Mouse (Mus musculus) liver, embryonic 12.5 days (tissue): ENCODE measurements at regions not wholly inside any gene's neighbourhood (a gene's known extent, or its start where the extent isn't known, plus 50 kb on each side); places are given as distances from the start of the nearest gene placed in this dataset.
"Not testable (repeated sequence)": the region's sequence is repeated elsewhere in the genome, so short reads cannot be mapped to it uniquely, and the experiment has no call there.

Source experiments
- ATAC-seq: fragments of 200-750 bp; cut with Nextera tagmentation; 2 replicates; pipeline ENCODE4 v1.8.0; 2017; ENCODE audit warnings: moderate number of reproducible peaks, mild to moderate bottlenecking, moderate library complexity
- H3K27ac ChIP-seq: fragments of 300-500 bp; sonication (generic); 2 replicates; pipeline ENCODE4 v1.5.1; 2016; ENCODE audit warnings: mild to moderate bottlenecking
- H3K27me3 ChIP-seq: fragments of 300-500 bp; sonication (generic); replicated peaks from 2 replicates; pipeline ENCODE4 v1.6.1; 2016; ENCODE audit warnings: mild to moderate bottlenecking, moderate library complexity
- H3K36me3 ChIP-seq: fragments of 300-500 bp; sonication (generic); 2 replicates; pipeline ENCODE4 v1.6.1; 2016; ENCODE audit warnings: mild to moderate bottlenecking, moderate library complexity
- H3K4me1 ChIP-seq: fragments of 300-500 bp; sonication (generic); 2 replicates; pipeline ENCODE4 v1.6.1; 2016
- H3K4me2 ChIP-seq: fragments of 300-500 bp; sonication (generic); 2 replicates; pipeline ENCODE4 v1.6.1; 2016; ENCODE audit warnings: mild to moderate bottlenecking, moderate library complexity
- H3K4me3 ChIP-seq: fragments of 300-500 bp; sonication (generic); 2 replicates; pipeline ENCODE4 v1.5.1; 2016; ENCODE audit warnings: mild to moderate bottlenecking, moderate library complexity
- H3K9ac ChIP-seq: fragments of 300-500 bp; sonication (generic); 2 replicates; pipeline ENCODE4 v1.6.1; 2016; ENCODE audit warnings: mild to moderate bottlenecking, moderate library complexity
- H3K9me3 ChIP-seq: fragments of 300-500 bp; sonication (generic); replicated peaks from 2 replicates; pipeline ENCODE4 v1.6.1; 2016; ENCODE audit warnings: mild to moderate bottlenecking, moderate library complexity
- WGBS: fragments of 180-500 bp; shearing (Covaris S2); methylation state at CpG from one replicate; pipeline ENCODE4 v1.1.7; 2016; ENCODE audit not compliant: insufficient replicate concordance; 5-methylcytosine and 5-hydroxymethylcytosine counted together

DNA sequence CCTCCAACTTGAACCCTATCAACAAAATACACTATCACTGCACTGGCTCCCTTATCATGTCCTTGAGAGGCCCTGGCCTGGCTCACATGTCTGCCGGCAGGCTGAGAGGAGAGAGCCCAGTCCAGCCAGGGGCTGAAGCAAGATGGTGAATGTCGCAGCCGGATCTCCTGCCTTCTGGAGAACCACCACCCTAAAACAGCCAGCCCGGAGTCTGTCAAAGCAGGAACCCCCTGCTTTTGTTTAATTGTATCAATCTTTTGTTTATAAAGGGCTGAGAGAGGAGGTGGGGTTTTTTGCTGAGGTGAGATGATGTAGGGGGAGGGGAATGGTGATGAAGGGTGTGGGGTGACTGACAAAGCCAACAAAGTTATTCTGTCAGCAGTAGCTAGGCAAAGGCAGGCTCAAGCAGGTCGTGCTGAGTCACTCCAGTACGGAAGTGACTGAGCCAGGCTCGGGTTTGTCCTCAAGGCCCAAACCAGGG lies 269.2 kb downstream of the Gxylt1 start:
- Histone ChIP-seq H3K36me3 (no peaks in the 10 kb centered on the region), H3K9me3 (no peaks in the 10 kb centered on the region), H3K27me3 (no peaks in the 10 kb centered on the region), H3K4me1 (peaks cover 42% of the 10 kb centered on the region), H3K4me3 (no peak overlapping the region), H3K27ac (0 out of 2 replicates have a peak overlapping the region, but pooled peaks have one; percentile 20), H3K9ac (no peak overlapping the region), H3K4me2 (no peak overlapping the region)
- WGBS: 26% methylated on average over 7 of the region's 7 CpGs
- peak; percentile 35; the same call in 1 of the 2 replicates for ATAC-seq

DNA sequence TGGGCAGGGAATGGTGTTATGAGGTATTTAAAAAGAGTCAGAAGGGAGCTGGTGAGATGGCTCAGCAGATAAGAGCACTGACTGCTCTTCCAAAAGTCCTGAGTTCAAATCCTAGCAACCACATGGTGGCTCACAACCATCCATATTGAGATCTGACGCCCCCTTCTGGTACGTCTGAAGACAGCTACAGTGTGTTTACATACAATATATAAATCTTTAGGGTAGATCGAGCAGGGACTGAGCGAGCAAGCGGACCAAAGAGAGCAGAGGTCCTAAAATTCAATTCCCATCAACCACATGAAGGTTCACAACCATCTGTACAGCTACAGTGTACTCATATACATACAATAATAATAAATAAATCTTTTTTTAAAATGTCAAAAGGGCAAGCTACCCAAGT lies 269.8 kb downstream of the Gxylt1 start:
- not testable (repeated sequence) for H3K4me2 ChIP-seq, ATAC-seq, H3K9me3 ChIP-seq, H3K9ac ChIP-seq, H3K27ac ChIP-seq, H3K27me3 ChIP-seq, H3K36me3 ChIP-seq, H3K4me3 ChIP-seq
- WGBS: 63% methylated on average over 5 of the region's 5 CpGs
- H3K4me1 ChIP-seq: peaks cover 42% of the 10 kb centered on the region

DNA sequence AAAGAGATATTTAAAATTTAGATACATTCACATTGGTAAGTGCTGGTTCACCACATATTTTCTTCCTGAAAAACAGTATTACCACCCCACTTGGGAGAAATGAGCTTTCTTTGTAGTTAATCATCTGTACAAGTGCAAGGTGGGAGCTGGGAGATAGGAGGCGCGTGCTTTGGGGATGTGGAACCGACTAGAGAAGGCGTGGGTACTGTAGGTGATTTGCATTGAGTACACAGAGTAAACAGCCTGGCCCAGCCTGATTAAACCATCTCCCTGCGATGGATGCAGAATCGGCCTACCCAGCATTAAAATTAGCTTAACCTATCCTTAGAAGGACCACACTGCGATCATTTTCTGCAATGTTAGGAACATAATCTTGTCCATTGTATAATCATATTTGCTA lies 270.4 kb downstream of the Gxylt1 start:
- no peak overlapping the region for H3K27ac ChIP-seq
- ATAC-seq: peak; percentile 67; the same call in 1 of the 2 replicates
- WGBS: 42% methylated on average over 7 of the region's 7 CpGs

DNA sequence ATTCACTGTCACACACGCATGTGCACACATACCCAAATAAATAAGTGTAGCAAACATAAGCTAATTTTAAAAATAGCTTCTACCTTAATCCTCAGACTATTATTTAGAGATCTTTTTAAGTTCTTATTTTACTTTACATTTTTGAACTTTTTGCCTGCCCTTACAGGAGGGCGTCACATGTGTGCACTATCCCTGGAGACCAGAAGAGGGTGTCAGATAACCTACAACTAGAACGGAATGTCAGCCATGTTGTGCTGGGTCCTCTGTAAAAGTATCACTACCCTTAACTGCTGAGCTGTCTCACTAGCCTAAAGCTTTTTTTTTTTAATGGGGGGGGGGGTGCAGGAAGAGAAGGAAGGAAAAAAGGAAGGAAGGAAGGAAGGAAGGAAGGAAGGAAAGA lies 271.7 kb downstream of the Gxylt1 start:
- H3K36me3 ChIP-seq: no peaks in the 10 kb centered on the region
- H3K9me3 ChIP-seq: no peaks in the 10 kb centered on the region
- no peak overlapping the region for H3K27ac ChIP-seq
- H3K27me3 ChIP-seq: no peaks in the 10 kb centered on the region
- WGBS: 72% methylated on average over 3 of the region's 3 CpGs
- no peak overlapping the region for H3K4me2 ChIP-seq
- H3K4me3 ChIP-seq: no peak overlapping the region
- H3K9ac ChIP-seq: no peak overlapping the region
- ATAC-seq: no peak
- H3K4me1 ChIP-seq: peaks cover 44% of the 10 kb centered on the region

More for the DNA sequence above, 270.4 kb downstream of the Gxylt1 start:
- no peaks in the 10 kb centered on the region for H3K9me3 ChIP-seq
- H3K4me1 ChIP-seq: peaks cover 42% of the 10 kb centered on the region
- H3K27me3 ChIP-seq: no peaks in the 10 kb centered on the region
- no peak overlapping the region for H3K9ac ChIP-seq
- H3K36me3 ChIP-seq: no peaks in the 10 kb centered on the region
- no peak overlapping the region for H3K4me2 ChIP-seq
- no peak overlapping the region for H3K4me3 ChIP-seq

DNA sequence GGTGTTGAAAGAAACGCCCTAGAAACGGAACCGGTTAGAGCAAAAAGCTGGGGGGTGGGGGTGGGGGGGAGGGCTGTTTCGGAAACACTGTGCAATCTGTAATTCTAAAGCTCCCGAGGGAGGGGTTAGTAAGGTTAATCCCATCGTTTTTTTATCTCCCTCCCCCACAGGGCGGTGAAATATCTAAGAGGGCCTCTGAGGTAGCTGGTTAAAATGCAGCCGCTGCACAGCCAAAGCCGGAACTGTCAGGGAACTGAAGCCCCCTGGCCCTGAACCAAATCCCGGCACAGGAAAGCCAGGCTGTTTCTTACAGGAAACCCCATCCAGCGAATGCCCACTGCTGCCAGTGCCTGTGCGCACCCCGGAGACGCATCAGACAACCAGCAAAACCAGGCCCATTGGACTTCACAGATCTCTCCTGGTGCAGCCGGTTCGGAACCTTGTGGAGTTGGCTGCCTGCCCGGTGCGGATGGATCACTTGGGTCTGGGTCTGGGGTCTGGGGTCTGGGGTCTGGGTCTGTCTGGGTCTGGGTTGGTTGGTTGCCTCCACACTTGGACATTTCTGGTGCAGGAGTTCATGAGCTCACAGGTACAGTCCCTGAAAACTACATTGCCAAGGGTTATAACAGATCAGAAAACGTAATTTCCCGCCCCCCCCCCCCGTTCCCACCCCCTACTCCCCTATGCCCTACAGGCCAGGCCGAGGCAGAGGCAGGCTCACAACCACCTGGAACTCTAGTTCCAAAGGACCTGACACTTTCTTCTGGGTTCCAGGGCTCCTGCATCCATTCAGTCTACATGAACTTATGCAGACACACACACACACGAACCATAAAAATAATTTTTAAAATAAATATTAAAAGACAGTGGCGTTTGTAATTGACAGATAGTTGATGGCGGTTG lies 272.7 kb downstream of the Gxylt1 start:
- H3K4me3 ChIP-seq: peak overlapping the region; percentile 38
- H3K4me2 ChIP-seq: peak overlapping the region; percentile 70
- peak overlapping the region; percentile 17; the same call in 1 of the 2 replicates for H3K9ac ChIP-seq
- H3K4me1 ChIP-seq: peaks cover 52% of the 10 kb centered on the region
- H3K36me3 ChIP-seq: no peaks in the 10 kb centered on the region
- no peak overlapping the region for H3K27ac ChIP-seq
- ATAC-seq: peak; percentile 49
- H3K9me3 ChIP-seq: no peaks in the 10 kb centered on the region
- H3K27me3 ChIP-seq: no peaks in the 10 kb centered on the region
- 16% methylated on average over 25 of the region's 25 CpGs for WGBS

DNA sequence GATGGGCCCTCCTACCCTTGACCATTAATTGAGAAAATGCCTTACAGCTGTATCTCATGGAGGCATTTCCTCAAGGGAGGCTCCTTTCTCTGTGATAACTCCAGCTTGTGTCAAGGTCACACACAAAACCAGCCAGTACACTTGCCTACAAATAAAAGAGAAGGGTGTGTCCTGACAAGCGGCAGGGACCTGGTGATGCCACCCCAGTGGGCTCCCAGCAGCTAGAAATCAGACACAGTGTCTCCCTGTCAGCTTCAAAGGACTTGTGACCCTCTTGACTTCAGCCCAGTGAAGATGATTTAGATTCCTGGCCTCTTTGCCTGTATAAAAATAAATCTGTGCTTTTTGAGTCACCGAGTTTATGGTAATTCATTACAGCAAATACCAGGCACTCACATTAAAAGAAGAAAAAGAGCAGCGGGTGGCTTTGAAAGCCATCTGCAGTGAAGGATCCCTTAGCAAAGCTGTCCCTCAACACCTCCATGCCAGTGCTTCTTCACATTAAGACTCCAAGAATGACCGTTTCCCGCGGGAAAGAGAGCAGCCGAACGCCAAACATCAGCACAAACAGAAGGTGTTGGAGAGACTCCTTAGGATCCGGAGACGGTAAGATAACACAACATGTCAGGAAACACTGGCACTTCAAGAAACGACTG lies 273.5 kb downstream of the Gxylt1 start:
- WGBS: 6% methylated on average over 11 of the region's 11 CpGs
- Histone ChIP-seq H3K4me3 (peak overlapping the region; percentile 38; the same call in 1 of the 2 replicates), H3K36me3 (no peaks in the 10 kb centered on the region), H3K9me3 (no peaks in the 10 kb centered on the region), H3K27ac (no peak overlapping the region), H3K27me3 (no peaks in the 10 kb centered on the region), H3K4me2 (peak overlapping the region; percentile 70), H3K9ac (no peak overlapping the region; the same call in 1 of the 2 replicates), H3K4me1 (peaks cover 53% of the 10 kb centered on the region)
- 0 out of 2 replicates have a peak, but pooled peaks have one; percentile 2 for ATAC-seq

DNA sequence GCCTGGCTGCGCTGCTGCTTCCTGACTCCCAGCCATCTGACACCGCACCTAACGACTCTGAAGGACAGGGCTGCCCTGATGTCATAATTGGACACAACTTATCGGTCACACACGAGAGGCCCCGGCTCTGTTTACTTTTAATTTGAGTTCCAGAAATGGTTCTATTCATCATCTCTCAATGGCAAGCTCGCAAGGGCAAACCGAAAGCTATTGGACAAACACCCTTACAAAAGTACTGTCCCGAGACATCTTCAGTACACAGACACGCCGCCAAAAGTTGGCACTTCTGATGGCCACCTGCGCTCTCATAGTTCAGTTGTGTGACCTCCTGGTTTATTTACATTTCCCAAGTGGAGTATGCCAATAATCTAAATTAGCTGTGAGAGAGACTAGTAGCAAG lies 274.9 kb downstream of the Gxylt1 start:
- Histone ChIP-seq H3K4me1 (peaks cover 41% of the 10 kb centered on the region), H3K9ac (no peak overlapping the region), H3K9me3 (no peaks in the 10 kb centered on the region), H3K4me3 (no peak overlapping the region), H3K27ac (no peak overlapping the region), H3K4me2 (no peak overlapping the region), H3K27me3 (no peaks in the 10 kb centered on the region), H3K36me3 (no peaks in the 10 kb centered on the region)
- ATAC-seq: no peak
- WGBS: 79% methylated on average over 12 of the region's 12 CpGs

DNA sequence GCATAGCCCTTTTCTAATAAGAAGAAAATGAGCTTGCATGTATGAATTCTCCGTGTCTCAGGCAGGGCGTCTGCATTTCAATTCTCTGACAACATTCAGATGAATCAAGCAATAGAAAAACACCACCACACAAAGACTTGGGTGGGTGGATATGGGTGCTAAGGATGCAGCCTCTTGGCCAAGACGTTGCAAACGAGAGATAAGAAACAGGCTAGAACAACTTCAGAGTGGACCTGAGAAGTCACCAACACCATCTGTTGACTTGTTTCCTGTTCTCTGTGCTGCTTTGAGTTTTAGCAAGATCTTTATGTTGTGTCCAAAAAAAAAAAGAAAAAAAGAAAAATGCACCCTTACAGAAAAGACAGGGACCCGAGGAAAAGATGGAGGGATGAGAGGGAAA lies 277.0 kb downstream of the Gxylt1 start:
- Histone ChIP-seq H3K4me1 (peaks cover 27% of the 10 kb centered on the region), H3K27me3 (no peaks in the 10 kb centered on the region), H3K9me3 (no peaks in the 10 kb centered on the region), H3K36me3 (no peaks in the 10 kb centered on the region), H3K4me2 (peak overlapping the region; percentile 4; the same call in 1 of the 2 replicates), H3K4me3 (no peak overlapping the region), H3K27ac (no peak overlapping the region), H3K9ac (no peak overlapping the region)
- WGBS: 11% methylated on average over 5 of the region's 5 CpGs
- ATAC-seq: peak; percentile 53; the same call in 1 of the 2 replicates

DNA sequence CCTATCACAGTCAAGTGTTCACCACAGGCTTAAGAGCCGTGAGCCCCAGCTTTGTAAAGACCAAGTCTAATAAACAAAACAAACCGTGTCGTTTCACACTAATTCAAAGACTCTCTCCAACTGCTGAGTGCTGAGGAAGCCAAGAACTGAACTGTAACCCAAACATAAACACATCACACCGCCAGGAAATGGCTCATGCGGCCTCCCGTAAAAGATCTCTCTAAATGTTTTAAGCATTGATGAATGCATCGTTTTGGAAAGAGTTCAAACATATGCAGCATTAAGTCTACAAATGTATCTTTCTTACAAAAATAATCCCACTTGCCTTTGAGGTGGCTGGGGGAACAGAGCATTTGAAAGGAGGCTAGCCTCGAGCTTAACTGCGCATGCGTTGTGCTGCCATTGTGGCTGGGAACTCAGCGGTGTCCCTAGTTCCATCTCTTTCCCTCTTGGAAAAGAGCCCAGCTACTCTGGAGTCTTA lies 280.7 kb downstream of the Gxylt1 start:
- H3K4me1 ChIP-seq: peaks cover 11% of the 10 kb centered on the region; the same call in 1 of the 2 replicates
- H3K27me3 ChIP-seq: no peaks in the 10 kb centered on the region
- no peak overlapping the region for H3K4me2 ChIP-seq
- H3K9ac ChIP-seq: no peak overlapping the region
- no peak for ATAC-seq
- no peaks in the 10 kb centered on the region for H3K36me3 ChIP-seq
- 69% methylated on average over 11 of the region's 11 CpGs for WGBS
- no peak overlapping the region for H3K27ac ChIP-seq
- H3K9me3 ChIP-seq: no peaks in the 10 kb centered on the region
- no peak overlapping the region for H3K4me3 ChIP-seq

DNA sequence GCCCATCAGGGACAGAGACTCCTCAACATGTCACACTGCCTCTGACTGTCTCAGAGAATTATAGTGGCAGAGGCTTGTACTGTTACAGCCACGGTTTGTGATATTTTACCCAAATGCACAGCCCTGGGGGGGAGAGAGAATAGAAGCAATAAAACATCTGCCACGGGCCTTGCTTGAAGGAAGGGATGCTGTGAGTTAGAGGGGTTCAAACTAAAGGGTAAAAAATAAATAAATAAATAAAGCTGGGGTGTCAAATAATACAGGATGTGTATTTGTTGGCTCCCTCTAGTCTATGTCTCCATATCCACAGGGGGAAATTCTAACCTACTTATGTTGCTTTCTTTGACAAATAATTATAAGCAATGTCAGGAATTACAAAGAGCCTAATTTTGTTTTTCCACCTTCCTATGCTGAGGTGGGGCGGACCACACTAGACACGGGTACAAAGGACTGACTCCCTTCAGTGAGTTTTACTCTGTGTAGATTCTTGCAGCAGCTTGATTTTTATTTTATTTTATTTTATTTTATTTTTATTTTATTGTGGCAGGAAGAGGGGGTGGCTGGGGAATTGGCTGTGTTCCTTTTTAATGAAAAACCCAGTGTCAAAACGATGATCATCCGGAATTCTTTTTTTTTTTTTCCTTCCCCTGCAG lies 281.3 kb downstream of the Gxylt1 start:
- Histone ChIP-seq H3K4me1 (peaks cover 11% of the 10 kb centered on the region; the same call in 1 of the 2 replicates), H3K27ac (no peak overlapping the region), H3K9ac (no peak overlapping the region), H3K4me2 (no peak overlapping the region), H3K9me3 (no peaks in the 10 kb centered on the region), H3K27me3 (no peaks in the 10 kb centered on the region), H3K36me3 (no peaks in the 10 kb centered on the region), H3K4me3 (no peak overlapping the region)
- WGBS: 76% methylated on average over 6 of the region's 6 CpGs
- ATAC-seq: no peak

DNA sequence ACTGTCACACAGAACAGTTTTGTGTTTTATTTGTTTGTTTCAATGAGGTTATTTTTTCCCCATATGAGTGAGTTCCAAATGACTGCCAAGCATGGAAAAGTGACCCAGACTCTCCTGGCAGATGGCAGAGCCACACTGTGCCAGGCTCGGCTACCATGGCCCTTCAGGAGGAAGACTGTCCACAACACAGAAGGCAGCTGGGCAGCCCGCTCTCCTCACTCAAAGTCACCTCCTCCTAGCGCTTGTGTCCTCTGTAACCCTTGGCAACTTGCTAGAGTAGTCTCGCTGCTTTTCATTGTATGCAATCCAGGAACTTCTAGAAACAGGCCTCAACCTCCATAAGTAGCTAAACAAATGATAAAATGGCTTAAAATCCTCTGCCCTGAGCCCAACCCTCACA lies 299.2 kb downstream of the Gxylt1 start:
- no peak overlapping the region for H3K9ac ChIP-seq
- no peak overlapping the region for H3K27ac ChIP-seq
- H3K36me3 ChIP-seq: no peaks in the 10 kb centered on the region
- ATAC-seq: no peak
- no peaks in the 10 kb centered on the region for H3K9me3 ChIP-seq
- 58% methylated on average over 4 of the region's 4 CpGs for WGBS
- no peaks in the 10 kb centered on the region for H3K4me1 ChIP-seq
- no peak overlapping the region for H3K4me2 ChIP-seq
- no peaks in the 10 kb centered on the region for H3K27me3 ChIP-seq
- H3K4me3 ChIP-seq: no peak overlapping the region
